Mouse (Mus musculus): ENCODE data around the gene Ccdc50. TPM values are rescaled to one million over a fixed set of nuclear protein-coding genes. Genes with fewer than 3 reads are reported as not detected.
A peak's percentile ranks its signal among the peaks of the same experiment; 100 is the strongest.

The Ccdc50 gene
- total RNA-seq, 1 experiment from 2014 or later = 276 TPM

DNA sequence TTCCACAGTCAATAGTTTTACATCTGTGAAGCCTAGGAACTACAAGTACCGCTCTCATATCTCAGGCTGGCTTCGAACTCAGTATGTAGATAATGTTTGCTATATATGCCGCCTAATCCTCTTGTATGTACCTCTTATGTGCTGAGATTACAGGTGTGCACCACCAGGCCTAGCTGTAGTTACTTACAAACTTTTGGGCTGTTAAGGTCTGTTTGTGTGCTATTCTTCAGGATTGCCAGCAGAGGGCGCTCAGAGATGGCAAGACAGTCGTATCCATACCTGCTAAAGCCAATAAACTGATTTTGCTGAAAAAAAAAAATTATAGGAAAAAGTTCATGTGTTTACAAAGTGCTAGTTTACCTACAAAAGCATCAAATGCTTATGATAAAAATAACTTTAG, 80.1 kb downstream of the Ccdc50 start:
- ATAC-seq (replicated peaks; ENCODE audit: insufficient number of reproducible peaks, low FRiP score, low TSS enrichment, poor library complexity, severe bottlenecking) = peak; percentile 70

- ATAC-seq (replicated peaks; ENCODE audit: insufficient number of reproducible peaks, low FRiP score, low TSS enrichment, poor library complexity, severe bottlenecking) = no peak
These were observed 82.7 kb downstream of the Ccdc50 start for GRCm38 (mm10) chr16:27471389-27471788.

GRCm38 (mm10) chr16:27483834-27484233, 95.2 kb downstream of the Ccdc50 start:
- ATAC-seq (replicated peaks; ENCODE audit: insufficient number of reproducible peaks, low FRiP score, low TSS enrichment, poor library complexity, severe bottlenecking) = no peak

Other genes with a start within 250 kb of the Ccdc50 start
- not detected in 3 replicates for gene Ostn, start 81.4 kb upstream of the Ccdc50 start, total RNA-seq (2017)
- not detected in 3 replicates for gene Uts2b, start 18.6 kb upstream of the Ccdc50 start, total RNA-seq (2017)